Mouse (Mus musculus): Measurements from ENCODE around the gene Eif4g3.
"Not testable (repeated sequence)": the region's sequence is repeated elsewhere in the genome, so short reads cannot be mapped to it uniquely, and the experiment has no call there.

Gene Eif4g3

DNA sequence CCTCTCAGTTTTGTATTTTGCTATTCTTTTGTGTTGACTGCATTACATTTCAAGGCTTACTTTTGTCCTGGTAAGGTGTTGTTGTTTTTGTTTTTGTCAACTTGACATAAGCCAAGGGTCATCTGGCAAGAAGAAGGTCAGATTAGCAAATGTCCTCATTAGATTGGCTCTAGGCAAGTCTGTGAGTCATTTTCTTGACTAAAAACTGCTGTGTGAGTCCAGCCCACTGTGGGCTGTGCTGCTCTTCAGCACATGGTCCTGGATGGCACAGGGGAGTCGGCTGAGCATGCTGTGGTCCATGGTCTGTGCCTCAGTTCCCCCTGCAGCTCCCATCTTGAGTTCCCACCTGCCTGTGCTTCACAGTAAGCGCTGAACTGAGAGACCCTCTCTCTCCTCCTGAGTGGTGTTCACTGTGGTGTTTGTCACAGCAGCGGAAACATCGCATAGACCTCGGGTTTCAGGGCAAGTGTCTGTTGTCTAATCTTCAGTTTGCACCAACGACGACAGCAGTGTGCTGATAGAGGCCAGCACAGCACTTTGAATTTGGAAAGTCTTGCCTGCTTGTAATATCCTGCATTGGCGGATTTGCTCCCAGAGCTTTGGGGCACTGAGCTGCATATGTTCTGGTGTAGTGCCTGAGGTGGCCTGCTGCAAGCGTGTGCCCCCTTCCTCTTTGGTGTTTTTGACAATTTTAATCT lies 30.7 kb downstream of the Eif4g3 start:
- DNase-seq: no peak

GRCm38 (mm10) chr4:138029168-138029567 lies 36.3 kb downstream of the Eif4g3 start:
- no peak for DNase-seq

GRCm38 (mm10) chr4:138031828-138032227 lies 39.0 kb downstream of the Eif4g3 start:
- no peak for DNase-seq

DNA sequence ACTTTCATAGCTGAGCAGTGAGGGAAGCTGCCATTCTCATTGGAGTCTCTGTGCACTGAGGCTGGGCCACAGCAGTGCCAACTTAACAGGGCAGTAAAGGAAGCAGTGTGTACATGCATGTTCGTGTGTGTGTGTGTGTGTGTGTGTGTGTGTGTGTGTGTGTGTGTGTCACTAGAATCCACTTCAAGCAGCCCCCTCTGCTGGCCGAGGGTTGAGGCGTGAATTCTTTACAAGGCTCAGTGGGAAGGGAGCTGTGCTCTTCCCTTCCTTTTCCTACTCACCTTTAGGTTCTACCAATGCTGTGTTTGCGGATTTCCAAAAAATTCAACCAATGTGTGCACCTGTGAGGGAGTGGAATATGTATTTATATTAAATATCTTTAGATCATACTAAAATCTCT lies 41.0 kb downstream of the Eif4g3 start:
- DNase-seq: no peak

DNA sequence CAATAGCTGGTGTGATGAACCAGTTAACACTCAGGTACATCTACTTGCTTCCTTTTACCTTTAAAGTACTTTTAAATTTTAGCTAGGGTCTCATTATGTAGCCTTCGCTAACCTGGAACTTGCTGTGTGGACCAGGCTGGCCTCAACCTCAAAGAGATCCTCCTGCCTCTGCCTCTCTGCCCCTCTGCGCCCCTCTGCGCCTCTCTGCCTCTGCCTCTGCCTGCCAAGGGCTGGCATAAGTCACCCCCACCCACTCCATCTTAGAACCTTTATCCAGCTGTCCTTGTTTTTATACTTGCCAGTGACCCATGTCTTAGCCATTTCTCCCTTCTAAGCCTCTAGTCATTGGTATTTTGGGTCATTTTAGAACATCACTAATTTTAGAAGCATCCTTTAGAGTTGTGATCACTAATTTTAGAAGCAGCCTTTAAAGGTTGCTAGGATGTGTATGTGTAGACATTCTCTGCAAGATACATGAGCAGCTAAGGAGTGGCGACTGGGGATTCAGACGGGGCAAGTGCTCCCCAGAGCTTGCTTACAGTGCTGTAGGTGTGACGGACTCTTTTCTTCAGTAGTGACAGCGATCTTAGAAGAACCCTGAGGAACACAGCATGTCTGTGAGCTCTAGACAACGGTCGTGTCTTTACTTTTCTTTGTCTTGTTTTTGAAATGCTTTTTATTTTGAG lies 42.8 kb downstream of the Eif4g3 start:
- DNase-seq: no peak

- DNase-seq: no peak
Observed at GRCm38 (mm10) chr4:138037110-138037509, 44.3 kb downstream of the Eif4g3 start.

DNA sequence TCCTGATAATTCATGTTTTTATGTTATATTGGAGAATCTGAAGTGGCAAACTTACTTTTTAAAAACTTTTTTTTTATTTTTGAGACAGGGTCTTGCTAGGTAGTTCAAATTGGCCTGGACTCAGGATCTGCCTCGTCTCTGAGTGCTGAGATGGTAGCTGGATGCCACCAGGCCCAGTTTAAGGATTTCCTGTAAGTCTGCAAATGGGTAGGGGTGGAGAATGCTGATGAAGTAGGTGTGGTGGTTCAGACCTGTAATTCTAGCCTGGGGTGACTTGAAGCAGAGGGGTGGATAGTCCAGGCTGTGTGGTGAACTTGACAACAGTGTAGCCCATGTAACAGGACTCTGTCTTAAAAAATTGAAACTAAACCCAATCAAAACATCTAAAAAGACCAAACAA lies 45.1 kb downstream of the Eif4g3 start:
- no peak for DNase-seq

DNA sequence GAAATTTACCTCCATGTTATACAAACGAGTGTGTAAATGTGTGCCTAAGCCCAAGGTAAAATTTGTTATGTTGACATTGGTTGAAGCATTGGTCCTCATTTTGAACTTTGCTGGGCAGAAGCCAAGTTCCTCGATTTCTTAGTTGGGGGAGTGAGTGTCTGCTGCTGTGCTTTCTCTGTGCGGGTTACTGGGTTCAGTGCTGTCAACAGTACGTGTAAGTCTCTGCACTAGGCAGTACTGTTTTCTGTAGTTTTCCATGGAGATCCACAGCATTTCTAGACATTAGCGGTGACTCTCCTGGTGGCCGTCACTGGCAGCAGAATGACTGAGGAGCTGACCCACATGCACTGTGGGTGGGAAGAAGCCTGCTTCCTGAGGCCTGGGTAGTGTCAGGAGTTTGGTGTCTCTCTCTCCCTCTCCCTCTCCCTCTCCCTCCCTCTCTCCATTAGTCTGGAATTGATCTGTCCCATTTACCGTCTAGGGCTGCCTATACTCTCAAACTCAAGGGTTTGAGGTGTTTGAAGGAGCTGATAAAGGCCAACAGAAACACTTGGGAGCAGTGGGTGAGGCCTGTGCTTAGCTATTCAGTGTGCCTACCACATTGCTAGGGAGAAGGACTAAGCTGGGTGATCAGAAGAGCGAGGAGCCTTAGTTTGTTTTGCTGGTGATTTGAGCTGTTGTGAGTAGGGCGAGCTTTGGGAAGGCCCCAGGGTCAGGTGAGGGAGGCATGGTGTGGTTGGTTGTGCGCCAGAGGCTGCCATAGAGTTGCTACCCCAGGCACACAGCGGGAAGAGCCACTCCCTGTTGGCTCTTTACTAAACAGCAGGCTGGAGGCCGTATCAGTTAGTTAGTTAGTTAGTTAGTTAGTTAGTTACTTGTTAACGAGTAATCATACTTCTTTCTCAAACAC lies 45.8 kb downstream of the Eif4g3 start:
- no peak for DNase-seq

DNA sequence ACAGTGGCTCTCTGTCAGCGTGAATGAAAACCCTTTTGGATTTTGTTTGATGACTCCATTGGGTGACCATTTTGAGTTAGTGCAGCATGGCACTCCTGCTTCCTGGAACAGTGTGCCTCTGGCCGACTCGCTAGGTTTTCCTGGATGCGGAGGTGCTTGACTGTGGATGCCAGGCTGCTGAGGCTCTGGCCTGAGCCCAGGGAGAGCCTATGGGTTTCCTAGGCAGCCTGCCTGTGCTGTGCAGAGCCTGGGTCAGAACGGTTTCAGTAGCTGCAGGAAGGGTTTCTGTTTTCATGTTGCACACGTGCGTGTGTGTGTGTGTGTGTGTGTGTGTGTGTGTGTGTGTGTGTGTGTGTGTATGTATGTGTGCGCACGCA lies 46.4 kb downstream of the Eif4g3 start:
- peak; percentile 69 to 75 for DNase-seq

DNA sequence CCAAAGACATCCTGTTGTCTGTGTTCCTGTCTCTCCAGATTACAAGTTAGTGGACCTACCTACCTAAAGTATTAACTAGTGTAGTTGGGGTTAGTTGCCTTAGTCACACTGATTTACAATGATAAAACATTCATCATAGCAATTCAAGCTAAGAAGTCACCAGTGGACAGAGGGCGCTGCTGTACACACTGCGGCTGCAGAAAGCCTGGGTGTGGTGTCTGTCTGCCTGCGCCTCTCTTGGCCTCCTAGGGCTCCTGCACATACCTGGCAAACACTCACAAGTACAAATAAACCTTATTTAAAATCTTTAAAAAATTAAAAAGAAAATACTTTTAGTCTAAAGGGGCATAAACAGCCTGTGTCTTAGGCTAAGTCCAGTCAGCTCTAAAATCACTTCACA lies 47.8 kb downstream of the Eif4g3 start:
- no peak for DNase-seq

- DNase-seq: no peak
Observed at GRCm38 (mm10) chr4:138041566-138042256, 48.9 kb downstream of the Eif4g3 start.

DNA sequence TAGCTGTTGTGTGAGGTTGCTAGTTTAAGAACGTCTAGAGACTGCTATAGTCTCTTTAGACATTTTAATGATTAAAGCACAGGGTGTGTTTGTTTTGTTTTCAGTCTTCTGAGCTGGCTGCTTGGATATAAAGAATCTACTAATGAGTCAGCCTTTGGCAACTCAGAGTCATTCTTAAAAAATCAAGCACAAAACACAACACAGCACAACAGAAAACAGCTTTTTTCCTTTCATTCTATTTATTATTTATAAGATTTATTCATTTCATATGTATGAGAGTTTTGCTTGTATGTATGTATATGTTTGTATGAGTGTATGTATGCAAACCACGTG lies 49.4 kb downstream of the Eif4g3 start:
- DNase-seq: no peak

GRCm38 (mm10) chr4:138042625-138043024 lies 49.8 kb downstream of the Eif4g3 start:
- no peak for DNase-seq

- DNase-seq: no peak
Observed at GRCm38 (mm10) chr4:138044841-138045500, 52.1 kb downstream of the Eif4g3 start.

GRCm38 (mm10) chr4:138045809-138046208 lies 53.0 kb downstream of the Eif4g3 start:
- no peak for DNase-seq

GRCm38 (mm10) chr4:138046371-138046770 lies 53.5 kb downstream of the Eif4g3 start:
- DNase-seq: no peak

DNA sequence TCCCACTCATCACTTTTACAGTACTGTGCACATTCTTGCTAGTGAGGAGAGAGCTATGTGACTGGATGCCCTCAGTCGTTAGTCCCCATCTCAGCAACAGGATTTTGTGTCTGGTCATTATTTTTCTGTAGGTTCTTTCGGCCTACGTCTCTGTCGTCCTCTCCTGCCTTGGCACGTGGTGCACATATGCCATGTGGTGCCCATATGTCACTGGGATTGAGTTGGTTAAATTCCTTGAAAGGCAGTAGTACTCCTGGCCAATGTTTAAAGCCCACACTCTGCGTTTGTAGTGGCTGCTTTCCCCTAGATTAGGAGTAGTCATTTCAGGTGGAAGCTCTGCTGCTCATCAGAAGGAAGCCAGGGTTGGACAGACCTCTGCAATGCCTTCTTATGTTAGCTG lies 56.7 kb downstream of the Eif4g3 start:
- peak; percentile 40 to 46 for DNase-seq

DNA sequence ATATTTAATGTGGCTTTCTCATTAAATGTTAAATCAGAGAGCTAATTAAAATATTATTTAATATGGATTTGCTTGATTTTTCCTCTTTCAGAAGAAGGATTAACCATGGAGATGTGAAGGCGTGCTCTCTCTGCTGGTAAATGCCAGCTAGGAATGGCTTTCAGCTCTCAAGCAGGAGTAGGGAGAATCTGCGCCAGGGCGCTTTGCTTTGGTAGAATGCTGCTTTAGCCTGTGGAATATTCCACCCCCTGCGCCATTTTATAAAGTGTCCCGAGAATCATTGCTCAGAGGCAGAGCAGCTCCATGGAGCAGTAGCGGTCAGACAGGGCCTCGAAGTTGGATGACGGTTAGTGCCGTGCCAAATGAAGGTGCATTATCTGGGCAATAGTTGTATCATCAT lies 58.7 kb downstream of the Eif4g3 start:
- no peak for DNase-seq

GRCm38 (mm10) chr4:138056658-138057057 lies 63.8 kb downstream of the Eif4g3 start:
- no peak for DNase-seq

DNA sequence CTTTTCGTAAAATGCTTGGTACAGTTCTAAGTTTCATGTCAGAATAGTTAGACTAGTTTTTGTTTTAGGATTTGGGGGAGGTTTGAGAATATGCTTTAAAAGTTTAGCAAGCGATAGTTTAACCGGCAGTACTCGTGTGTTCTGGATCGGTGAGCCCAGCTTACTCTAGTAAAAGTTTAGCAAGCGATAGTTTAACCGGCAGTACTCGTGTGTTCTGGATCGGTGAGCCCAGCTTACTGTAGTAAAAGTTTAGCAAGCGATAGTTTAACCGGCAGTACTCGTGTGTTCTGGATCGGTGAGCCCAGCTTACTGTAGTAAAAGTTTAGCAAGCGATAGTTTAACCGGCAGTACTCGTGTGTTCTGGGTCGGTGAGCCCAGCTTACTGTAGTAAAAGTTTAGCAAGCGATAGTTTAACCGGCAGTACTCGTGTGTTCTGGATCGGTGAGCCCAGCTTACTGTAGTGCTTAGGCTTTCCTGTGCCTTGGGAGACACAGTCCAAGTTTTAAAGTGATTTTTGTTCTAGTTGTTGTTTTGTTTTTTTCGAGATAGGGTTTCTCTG lies 64.5 kb downstream of the Eif4g3 start:
- DNase-seq: not testable (repeated sequence)

- DNase-seq: no peak
Observed at GRCm38 (mm10) chr4:138061161-138061560, 68.3 kb downstream of the Eif4g3 start.
